Mouse (Mus musculus) neural tube, embryonic 14.5 days (tissue): Measurements from ENCODE around the gene Inafm2. TPM values are rescaled to one million over a fixed set of nuclear protein-coding genes. Genes with fewer than 3 reads are reported as not detected.

ENCODE experiments used
- ATAC-seq: fragments of 200-750 bp; cut with Nextera tagmentation; 2 replicates; pipeline ENCODE4 v1.8.0; 2017; ENCODE audit warnings: low read depth, mild to moderate bottlenecking, moderate TSS enrichment, moderate library complexity
- H3K27ac ChIP-seq: fragments of 300-500 bp; sonication (generic); 2 replicates; pipeline ENCODE4 v1.5.1; 2014; ENCODE audit warnings: low read depth, mild to moderate bottlenecking, control low read depth, low read length, moderate library complexity, mixed read lengths
- H3K27me3 ChIP-seq: fragments of 300-500 bp; sonication (generic); 2 replicates; pipeline ENCODE4 v1.6.1; 2014; ENCODE audit warnings: low read length; ENCODE audit not compliant: control insufficient read depth, insufficient read depth
- H3K36me3 ChIP-seq: fragments of 300-500 bp; sonication (generic); 2 replicates; pipeline ENCODE4 v1.6.1; 2014; ENCODE audit warnings: low read length, mixed read lengths; ENCODE audit not compliant: control insufficient read depth, insufficient read depth
- H3K4me1 ChIP-seq: fragments of 300-500 bp; sonication (generic); 2 replicates; pipeline ENCODE4 v1.6.1; 2014; ENCODE audit warnings: low read length; ENCODE audit not compliant: control insufficient read depth, insufficient read depth
- H3K4me2 ChIP-seq: fragments of 300-500 bp; sonication (generic); 2 replicates; pipeline ENCODE4 v1.6.1; 2014; ENCODE audit warnings: mild to moderate bottlenecking, low read depth, low read length, control low read depth
- H3K4me3 ChIP-seq: fragments of 300-500 bp; sonication (generic); 2 replicates; pipeline ENCODE4 v1.5.1; 2014; ENCODE audit warnings: low read depth, low read length, control low read depth, mixed read lengths
- H3K9ac ChIP-seq: fragments of 300-500 bp; sonication (generic); replicated peaks from 2 replicates; pipeline ENCODE4 v1.6.1; 2014; ENCODE audit warnings: low read depth, mild to moderate bottlenecking, control low read depth, low read length, mixed read lengths
- H3K9me3 ChIP-seq: fragments of 300-500 bp; sonication (generic); 2 replicates; pipeline ENCODE4 v1.6.1; 2016; ENCODE audit warnings: low read length; ENCODE audit not compliant: control insufficient read depth
- WGBS: fragments of 180-500 bp; shearing (Covaris S2); extraction: QIAGEN DNeasy Blood & Tissue Kit; methylation state at CpG from one replicate; pipeline ENCODE4 v1.1.7; 2014; 5-methylcytosine and 5-hydroxymethylcytosine counted together
- polyA plus RNA-seq: library from polyadenylated mRNA; unstranded; fragments of >200 nt; fragmentation: Nextera tagmentation; extraction: Ambion mirVana; gene quantifications from 2 replicates; pipeline ENCODE4 v1.2.1, GENCODE M21; 2014

Gene Inafm2
- polyA plus RNA-seq, 1 experiment from 2014 or later = 32.3 TPM

DNA sequence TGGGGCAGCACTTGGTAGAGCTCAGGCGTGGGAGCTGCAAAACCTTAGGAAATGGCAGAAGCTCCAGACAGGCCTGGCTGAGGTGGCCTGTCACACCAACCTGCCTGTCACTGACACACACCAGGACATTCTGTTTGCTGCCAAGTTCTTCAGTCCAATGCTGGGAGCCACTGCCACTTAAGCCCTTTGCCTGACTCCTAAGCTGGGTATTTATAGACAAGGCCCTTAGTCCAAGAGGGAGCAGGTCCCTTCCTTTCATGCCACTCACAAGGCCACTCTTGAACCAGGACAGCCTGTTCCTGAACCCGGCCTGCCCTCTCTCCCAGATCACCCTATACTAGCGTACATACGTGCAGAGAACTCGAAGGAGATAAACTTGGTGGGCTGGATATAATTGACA, 28.9 kb upstream of the Inafm2 start:
- H3K27me3 ChIP-seq = peaks cover 6% of the 10 kb centered on the region
- H3K9me3 ChIP-seq = no peaks in the 10 kb centered on the region
- no peaks in the 10 kb centered on the region for H3K36me3 ChIP-seq
- 92% methylated on average over 5 of the region's 5 CpGs for WGBS
- no peak overlapping the region for H3K9ac ChIP-seq
- no peaks in the 10 kb centered on the region for H3K4me1 ChIP-seq
- no peak overlapping the region for H3K4me2 ChIP-seq
- no peak overlapping the region for H3K27ac ChIP-seq
- no peak overlapping the region for H3K4me3 ChIP-seq
- ATAC-seq = no peak

DNA sequence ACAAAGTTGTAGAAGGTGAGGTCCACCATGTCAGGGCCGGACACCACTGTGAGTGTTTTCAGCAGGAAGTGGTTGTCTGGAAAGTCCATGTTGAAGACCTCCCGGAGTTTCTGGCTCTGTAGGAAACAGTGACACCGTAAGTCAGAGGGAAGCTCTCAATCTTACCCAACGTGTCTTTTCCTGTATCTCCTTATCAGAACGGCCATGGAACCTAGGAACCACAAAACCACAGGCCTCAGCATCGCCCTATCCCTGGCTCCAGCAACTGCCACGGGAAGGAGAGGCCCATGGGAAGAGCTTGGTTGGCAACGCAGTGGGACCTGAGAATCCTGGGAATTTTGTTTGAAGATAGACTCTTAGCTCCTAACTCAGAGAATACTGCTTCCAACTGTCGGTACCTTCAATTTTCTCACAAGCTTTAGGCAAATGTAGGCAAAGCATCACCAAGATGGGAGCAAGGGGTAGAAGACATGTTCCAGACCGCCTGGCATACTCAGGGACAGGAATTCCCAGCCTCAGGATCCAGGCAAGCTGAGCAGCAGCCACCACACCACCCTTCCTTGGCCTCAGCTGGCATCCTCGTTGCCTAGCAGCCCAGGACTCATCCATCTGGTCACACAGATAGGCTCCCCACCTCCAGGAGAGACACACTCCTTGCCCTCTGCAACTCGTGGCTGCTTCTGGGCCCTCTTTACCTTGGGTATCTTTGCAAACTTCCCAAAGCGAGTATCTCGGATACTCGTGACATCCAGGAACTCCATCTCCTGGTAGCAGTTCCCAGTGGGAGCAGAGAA, 21.7 kb upstream of the Inafm2 start:
- no peak overlapping the region for H3K9ac ChIP-seq
- H3K27me3 ChIP-seq = no peaks in the 10 kb centered on the region
- H3K27ac ChIP-seq = no peak overlapping the region
- no peak overlapping the region for H3K4me2 ChIP-seq
- H3K36me3 ChIP-seq = no peaks in the 10 kb centered on the region
- ATAC-seq = no peak
- H3K4me1 ChIP-seq = no peaks in the 10 kb centered on the region
- no peaks in the 10 kb centered on the region for H3K9me3 ChIP-seq
- 84% methylated on average over 15 of the region's 15 CpGs for WGBS
- H3K4me3 ChIP-seq = no peak overlapping the region

DNA sequence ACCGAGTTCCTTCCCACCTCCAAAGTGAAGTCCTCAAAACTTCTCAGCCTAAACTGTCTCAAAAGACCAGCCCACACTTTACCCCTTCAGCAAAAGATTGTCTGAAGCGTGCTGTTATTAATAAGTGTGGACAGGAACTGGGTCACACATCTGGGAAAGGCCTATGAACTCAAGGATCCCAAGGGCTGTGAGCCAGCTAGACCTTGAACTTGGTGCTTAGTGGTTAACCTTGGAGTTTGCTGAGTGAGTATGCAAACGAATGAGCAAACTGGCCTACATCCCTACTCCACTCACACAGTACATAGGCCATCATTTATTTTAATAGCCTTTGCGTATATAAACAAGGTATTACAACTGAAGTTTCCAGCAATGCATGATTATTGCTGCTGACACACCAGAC, 20.0 kb upstream of the Inafm2 start:
- no peak for ATAC-seq
- Histone ChIP-seq H3K27me3 (no peaks in the 10 kb centered on the region), H3K9me3 (no peaks in the 10 kb centered on the region), H3K4me2 (no peak overlapping the region), H3K9ac (no peak overlapping the region), H3K4me3 (no peak overlapping the region), H3K27ac (no peak overlapping the region), H3K36me3 (no peaks in the 10 kb centered on the region), H3K4me1 (no peaks in the 10 kb centered on the region)
- 84% methylated on average over 4 of the region's 4 CpGs for WGBS

DNA sequence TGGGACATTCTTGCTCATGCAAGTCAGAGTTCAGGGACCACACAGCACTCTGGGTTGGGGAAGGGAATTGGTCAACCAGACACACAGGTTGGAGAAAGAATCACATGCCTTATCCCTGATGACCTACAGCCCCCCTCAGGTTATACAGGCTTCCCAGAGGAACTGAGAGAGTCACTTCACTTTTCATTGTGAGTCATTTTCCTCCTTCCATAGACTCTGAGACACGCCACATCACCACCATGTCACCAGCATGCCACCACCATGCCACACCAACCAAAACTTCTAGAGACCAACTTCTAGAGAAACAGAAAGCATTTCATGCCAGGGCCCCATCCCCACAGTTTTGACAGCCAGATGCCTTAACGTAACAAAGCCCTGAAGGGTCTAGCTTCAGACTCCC, 18.7 kb upstream of the Inafm2 start:
- Histone ChIP-seq H3K27me3 (no peaks in the 10 kb centered on the region), H3K36me3 (no peaks in the 10 kb centered on the region), H3K4me3 (no peak overlapping the region), H3K9ac (no peak overlapping the region), H3K4me1 (no peaks in the 10 kb centered on the region), H3K27ac (no peak overlapping the region), H3K9me3 (no peaks in the 10 kb centered on the region), H3K4me2 (no peak overlapping the region)
- no peak for ATAC-seq
- WGBS = 89% methylated on average over 2 of the region's 2 CpGs

DNA sequence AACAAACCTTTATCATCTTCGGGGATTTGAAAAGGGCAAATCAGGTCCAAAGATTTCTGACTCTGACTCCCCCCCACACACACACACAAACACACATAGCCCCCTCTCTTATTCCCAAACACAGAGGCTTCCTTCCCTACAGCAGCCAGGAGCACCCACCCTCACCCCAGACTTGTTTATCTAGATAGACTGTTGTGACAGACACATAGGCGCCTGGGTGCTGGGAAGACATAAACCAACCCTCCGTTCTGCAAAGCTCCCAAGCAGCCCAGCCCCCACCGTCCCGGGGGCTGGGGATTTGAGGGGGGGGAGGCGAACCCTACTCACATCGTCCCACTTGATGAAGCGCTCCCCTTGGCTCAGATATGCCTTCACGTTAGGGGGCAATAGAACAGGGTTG, 17.6 kb upstream of the Inafm2 start:
- Histone ChIP-seq H3K4me3 (no peak overlapping the region), H3K27me3 (no peaks in the 10 kb centered on the region), H3K9me3 (no peaks in the 10 kb centered on the region), H3K4me1 (no peaks in the 10 kb centered on the region), H3K36me3 (no peaks in the 10 kb centered on the region), H3K4me2 (no peak overlapping the region), H3K27ac (no peak overlapping the region), H3K9ac (no peak overlapping the region)
- no peak for ATAC-seq
- 26% methylated on average over 9 of the region's 9 CpGs for WGBS

DNA sequence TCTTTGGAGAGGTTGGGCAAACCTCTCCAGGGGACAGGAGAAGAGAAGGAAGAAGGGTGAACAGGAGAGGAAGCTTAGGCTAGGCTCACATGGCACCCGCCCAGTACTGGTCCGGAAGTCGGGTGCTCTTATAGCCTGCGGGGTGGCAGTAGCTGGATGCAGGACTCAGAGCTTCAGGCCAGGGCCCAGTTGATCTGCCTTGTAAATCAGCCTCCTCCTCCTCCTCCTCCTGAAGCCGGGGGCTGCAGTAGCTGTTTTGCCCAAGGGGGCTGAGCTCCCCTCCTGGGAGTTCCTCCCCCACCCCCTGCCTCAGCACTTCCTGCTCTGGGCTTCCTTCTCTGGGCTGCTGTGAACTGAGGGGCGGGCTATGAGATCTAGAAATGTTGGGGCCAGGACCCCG, 17.2 kb upstream of the Inafm2 start, which contains the start of gene Plcb2:
Gene Plcb2 (minus strand): TSS at position 102 of the 400 bp plus-strand sequence.
- 23% methylated on average over 6 of the region's 7 CpGs for WGBS
- no peaks in the 10 kb centered on the region for H3K27me3 ChIP-seq
- ATAC-seq = no peak

DNA sequence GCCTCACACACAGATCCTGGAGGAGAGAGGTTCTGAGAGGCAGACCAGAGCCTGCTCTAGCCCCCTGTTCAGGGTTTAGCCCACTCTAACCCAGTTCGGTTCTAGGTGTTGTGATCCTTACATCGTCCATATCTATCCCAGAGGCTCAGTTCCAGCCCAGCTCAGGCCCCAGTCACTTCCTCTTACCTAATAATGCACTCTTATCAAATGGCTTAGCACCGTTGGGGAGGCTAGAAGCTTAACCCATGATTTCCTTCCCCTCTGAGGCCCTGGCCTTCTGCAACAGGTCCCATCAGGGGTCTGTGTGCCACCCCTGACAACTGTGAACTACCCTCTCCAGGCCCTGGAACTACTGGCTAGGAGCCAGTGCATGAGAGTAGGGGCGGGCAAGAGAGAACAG, 16.4 kb upstream of the Inafm2 start:
- WGBS = 48% methylated on average over 4 of the region's 4 CpGs
- ATAC-seq = no peak

More for the DNA sequence above, 17.2 kb upstream of the Inafm2 start, which contains the start of gene Plcb2:
- Histone ChIP-seq H3K27ac (no peak within 1 kb of the TSS), H3K36me3 (no peaks in the 10 kb centered on the region), H3K9me3 (no peaks in the 10 kb centered on the region), H3K4me3 (no peak within 1 kb of the TSS), H3K9ac (no peak within 1 kb of the TSS), H3K4me1 (no peaks in the 10 kb centered on the region), H3K4me2 (no peak within 1 kb of the TSS)

DNA sequence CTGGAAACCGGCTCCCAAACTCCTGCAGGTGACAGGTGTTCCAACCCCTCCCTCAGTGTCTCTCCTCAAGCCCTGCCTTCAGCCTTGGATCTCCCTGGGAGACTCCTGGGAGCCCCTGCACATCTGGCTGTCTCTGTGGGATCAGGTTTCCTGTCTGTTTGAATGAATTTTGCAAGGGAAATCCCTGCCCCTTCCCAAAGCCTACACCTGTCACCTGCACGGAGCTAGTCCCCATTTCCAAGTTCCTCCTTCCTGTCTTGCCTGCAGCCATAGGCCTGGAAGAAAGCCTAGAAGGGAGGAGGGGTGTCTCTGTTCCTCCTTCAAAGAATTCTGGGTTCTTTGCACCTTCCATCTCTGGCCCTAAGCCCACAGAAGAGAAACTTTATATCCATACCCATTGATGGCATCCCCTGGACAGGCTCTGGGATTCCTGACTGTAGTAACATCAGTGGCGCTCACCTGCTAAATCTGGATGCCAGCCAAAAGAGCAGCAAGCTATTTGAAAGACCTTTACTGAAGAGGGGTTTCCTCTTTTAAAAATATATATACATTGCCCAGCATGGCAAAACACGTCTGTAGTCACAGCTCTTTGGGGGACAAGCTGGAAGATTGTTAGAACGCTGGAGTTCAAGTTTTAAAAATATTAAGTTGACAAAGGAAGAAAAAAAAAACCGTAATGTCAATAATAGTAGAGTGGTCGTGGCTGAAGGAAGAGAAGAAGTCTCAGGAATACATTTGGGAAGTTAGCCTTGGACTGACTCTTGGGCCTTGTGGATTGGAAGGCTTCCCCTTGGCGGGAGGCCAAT, 15.5 kb upstream of the Inafm2 start:
- no peak overlapping the region for H3K9ac ChIP-seq
- H3K27me3 ChIP-seq = no peaks in the 10 kb centered on the region
- H3K4me2 ChIP-seq = no peak overlapping the region
- H3K4me1 ChIP-seq = no peaks in the 10 kb centered on the region
- H3K4me3 ChIP-seq = no peak overlapping the region
- ATAC-seq = no peak
- H3K27ac ChIP-seq = no peak overlapping the region
- H3K36me3 ChIP-seq = no peaks in the 10 kb centered on the region
- WGBS = 26% methylated on average over 8 of the region's 8 CpGs
- H3K9me3 ChIP-seq = no peaks in the 10 kb centered on the region

More for the DNA sequence above, 16.4 kb upstream of the Inafm2 start:
- H3K27me3 ChIP-seq = no peaks in the 10 kb centered on the region
- H3K9me3 ChIP-seq = no peaks in the 10 kb centered on the region
- H3K4me3 ChIP-seq = no peak overlapping the region
- H3K36me3 ChIP-seq = no peaks in the 10 kb centered on the region
- no peak overlapping the region for H3K4me2 ChIP-seq
- H3K9ac ChIP-seq = no peak overlapping the region
- H3K4me1 ChIP-seq = no peaks in the 10 kb centered on the region
- no peak overlapping the region for H3K27ac ChIP-seq

DNA sequence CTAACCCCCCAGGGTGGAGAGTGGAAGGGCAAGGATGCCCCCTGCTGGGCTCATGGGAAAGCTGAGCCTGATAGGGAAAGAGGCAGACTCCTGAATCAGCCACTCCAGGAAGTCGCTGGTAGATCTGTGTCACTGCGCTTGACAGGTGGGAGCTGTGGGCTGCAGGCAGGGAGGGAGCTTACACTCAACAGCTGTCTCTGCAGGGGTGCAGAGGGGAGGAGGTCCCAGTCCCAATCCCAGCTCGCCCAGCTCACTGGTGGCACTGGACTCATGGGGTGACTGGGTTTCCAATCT, 15.0 kb upstream of the Inafm2 start:
- H3K9me3 ChIP-seq = no peaks in the 10 kb centered on the region
- no peak overlapping the region for H3K27ac ChIP-seq
- WGBS = 13% methylated on average over 3 of the region's 3 CpGs
- no peaks in the 10 kb centered on the region for H3K36me3 ChIP-seq
- H3K4me2 ChIP-seq = no peak overlapping the region
- H3K4me1 ChIP-seq = no peaks in the 10 kb centered on the region
- H3K4me3 ChIP-seq = no peak overlapping the region
- H3K27me3 ChIP-seq = no peaks in the 10 kb centered on the region
- no peak overlapping the region for H3K9ac ChIP-seq
- ATAC-seq = no peak
